Mouse (Mus musculus): Measurements from ENCODE around the gene Auts2.

The Auts2 gene

GRCm38 (mm10) chr5:131825421-131825820 is 717.7 kb downstream of the Auts2 start:
- DNase-seq, result no peak

GRCm38 (mm10) chr5:131824197-131824991 is 718.8 kb downstream of the Auts2 start:
- DNase-seq, result peak; percentile 50

- DNase-seq, result no peak
Observed at GRCm38 (mm10) chr5:131821461-131821860, 721.7 kb downstream of the Auts2 start.

- peak; percentile 57 for DNase-seq
Observed at GRCm38 (mm10) chr5:131819251-131819691, 723.9 kb downstream of the Auts2 start.

GRCm38 (mm10) chr5:131815498-131815897 is 727.6 kb downstream of the Auts2 start:
- DNase-seq, result no peak

GRCm38 (mm10) chr5:131814503-131815003 is 728.6 kb downstream of the Auts2 start:
- DNase-seq, result no peak

GRCm38 (mm10) chr5:131813952-131814502 is 729.1 kb downstream of the Auts2 start:
- DNase-seq, result no peak

- no peak for DNase-seq
Observed at GRCm38 (mm10) chr5:131813331-131813781, 729.8 kb downstream of the Auts2 start.

GRCm38 (mm10) chr5:131812483-131813063 is 730.6 kb downstream of the Auts2 start:
- no peak for DNase-seq

- no peak for DNase-seq
Observed at GRCm38 (mm10) chr5:131806350-131806749, 736.8 kb downstream of the Auts2 start.

GRCm38 (mm10) chr5:131805277-131805676 is 737.9 kb downstream of the Auts2 start:
- no peak for DNase-seq

- no peak for DNase-seq
Observed at GRCm38 (mm10) chr5:131803609-131804008, 739.5 kb downstream of the Auts2 start.

GRCm38 (mm10) chr5:131802340-131803036 is 740.7 kb downstream of the Auts2 start:
- no peak for DNase-seq

GRCm38 (mm10) chr5:131801924-131802323 is 741.2 kb downstream of the Auts2 start:
- DNase-seq, result no peak

- no peak for DNase-seq
Observed at GRCm38 (mm10) chr5:131798373-131798772, 744.8 kb downstream of the Auts2 start.

GRCm38 (mm10) chr5:131797044-131797443 is 746.1 kb downstream of the Auts2 start:
- no peak for DNase-seq

GRCm38 (mm10) chr5:131794411-131795133 is 748.6 kb downstream of the Auts2 start:
- peak; percentile 72 for DNase-seq

- DNase-seq, result no peak
Observed at GRCm38 (mm10) chr5:131789601-131790000, 753.5 kb downstream of the Auts2 start.

GRCm38 (mm10) chr5:131788008-131788407 is 755.1 kb downstream of the Auts2 start:
- DNase-seq, result no peak

- no peak for DNase-seq
Observed at GRCm38 (mm10) chr5:131783241-131783640, 759.9 kb downstream of the Auts2 start.

GRCm38 (mm10) chr5:131781063-131781462 is 762.1 kb downstream of the Auts2 start:
- DNase-seq, result no peak

GRCm38 (mm10) chr5:131779171-131779570 is 764.0 kb downstream of the Auts2 start:
- no peak for DNase-seq

All from cerebellum, adult 11 months (tissue).